Mouse (Mus musculus) cortical plate, adult 2 months (tissue): Measurements from ENCODE around the gene St6galnac5. TPM values are rescaled to one million over a fixed set of nuclear protein-coding genes. Genes with fewer than 3 reads are reported as not detected.

Experiments
- H3K27ac ChIP-seq: fragments of 200-500 bp; 2 replicates; pipeline ENCODE4 v1.5.1; 2012; ENCODE audit warnings: low read length, control low read depth, inconsistent platforms; ENCODE audit not compliant: insufficient read depth
- H3K4me1 ChIP-seq: fragments of 200-500 bp; 2 replicates; pipeline ENCODE4 v1.6.1; 2011; ENCODE audit warnings: low read length; ENCODE audit not compliant: control insufficient read depth, insufficient read depth
- H3K4me3 ChIP-seq: fragments of 200-500 bp; 2 replicates; pipeline ENCODE4 v1.5.1; 2011; ENCODE audit warnings: mild to moderate bottlenecking, low read length, control low read depth; ENCODE audit not compliant: insufficient read depth
- CTCF ChIP-seq: fragments of 200-500 bp; IDR thresholded peaks from 2 replicates; pipeline ENCODE4 v1.5.1; 2011; ENCODE audit warnings: mild to moderate bottlenecking, control low read depth, low read length; ENCODE audit not compliant: insufficient read depth; ENCODE audit errors: extremely low read depth
- POLR2A ChIP-seq: fragments of 200-500 bp; IDR thresholded peaks from 2 replicates; pipeline ENCODE4 v1.6.1; 2011; ENCODE audit warnings: mild to moderate bottlenecking, low read length, control low read depth; ENCODE audit not compliant: insufficient read depth; ENCODE audit errors: extremely low read depth
- polyA plus RNA-seq: library from polyadenylated mRNA; depleted of rRNA; stranded (reverse); fragments of >200 nt; gene quantifications from 2 replicates; pipeline ENCODE4 v1.2.3, GENCODE M21; 2012

Gene St6galnac5
- polyA plus RNA-seq, 1 experiment, result 28.7 TPM

DNA sequence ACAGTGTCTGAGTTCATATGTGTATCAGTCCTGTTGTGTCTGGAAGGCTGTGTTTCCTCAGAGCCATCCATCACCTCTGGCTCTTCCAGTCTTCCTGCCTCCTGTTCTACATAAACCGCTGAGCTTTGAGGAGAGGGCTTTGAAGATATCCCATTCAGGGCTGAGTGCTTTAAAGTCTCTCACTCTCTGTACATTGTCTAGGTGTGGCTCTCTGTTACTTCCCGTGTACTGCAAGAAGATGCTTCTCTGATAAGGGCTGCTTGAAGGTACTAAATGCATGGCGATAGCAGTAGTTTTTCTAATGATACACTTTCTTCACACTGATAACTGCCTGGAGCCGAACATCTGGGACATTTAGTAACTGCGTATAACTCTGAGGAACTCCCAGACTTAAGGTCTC lies 26.0 kb downstream of the St6galnac5 start:
- Histone ChIP-seq H3K4me1 (peaks cover 3% of the 10 kb centered on the region), H3K27ac (no peak overlapping the region), H3K4me3 (no peak overlapping the region)
- no peak for TF ChIP-seq CTCF
- TF ChIP-seq POLR2A, result no peak

DNA sequence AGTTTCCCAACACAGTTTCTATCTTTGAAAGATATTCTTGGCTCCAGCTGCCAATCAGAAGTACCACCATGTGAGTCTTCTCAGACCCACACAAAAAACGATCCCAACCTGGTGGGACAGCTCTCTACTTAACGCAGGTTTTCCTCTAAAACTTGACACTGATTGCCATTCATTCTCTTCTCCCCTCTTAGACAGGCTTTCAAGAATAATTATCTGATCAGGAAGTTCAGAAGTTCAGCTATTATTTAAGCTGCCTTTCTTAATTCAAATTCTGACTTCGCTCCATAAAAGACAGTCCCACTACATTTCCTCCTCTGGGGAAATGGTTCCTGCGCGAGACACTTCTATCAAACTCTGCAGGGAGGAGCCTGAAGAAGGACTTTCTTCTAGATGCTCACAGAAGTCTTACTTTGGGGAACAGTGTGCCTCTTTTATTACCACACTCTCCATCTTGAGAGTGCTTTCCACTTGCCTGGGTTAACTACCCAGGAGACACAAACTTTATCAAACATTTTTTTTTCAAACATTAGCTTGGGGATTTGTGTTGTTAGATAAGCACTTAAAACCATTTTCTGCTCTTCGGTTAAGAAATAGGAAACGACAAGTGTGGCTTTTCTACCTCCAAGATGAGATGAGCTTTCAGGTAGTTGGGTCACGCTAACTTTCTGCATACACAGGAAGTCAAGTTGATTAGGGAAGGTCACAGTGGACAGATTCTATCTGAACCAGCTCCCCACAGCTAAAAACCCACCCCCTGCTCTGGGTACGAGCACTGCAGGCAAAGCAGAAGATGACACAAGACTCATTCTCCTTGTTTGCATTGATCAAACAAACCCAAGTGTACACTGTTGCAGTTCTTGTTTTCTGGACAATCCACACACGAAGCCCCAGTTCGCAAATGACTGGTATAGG lies 30.2 kb downstream of the St6galnac5 start:
- Histone ChIP-seq H3K27ac (no peak overlapping the region), H3K4me3 (no peak overlapping the region), H3K4me1 (peaks cover 3% of the 10 kb centered on the region)
- TF ChIP-seq POLR2A (no peak), CTCF (no peak)

DNA sequence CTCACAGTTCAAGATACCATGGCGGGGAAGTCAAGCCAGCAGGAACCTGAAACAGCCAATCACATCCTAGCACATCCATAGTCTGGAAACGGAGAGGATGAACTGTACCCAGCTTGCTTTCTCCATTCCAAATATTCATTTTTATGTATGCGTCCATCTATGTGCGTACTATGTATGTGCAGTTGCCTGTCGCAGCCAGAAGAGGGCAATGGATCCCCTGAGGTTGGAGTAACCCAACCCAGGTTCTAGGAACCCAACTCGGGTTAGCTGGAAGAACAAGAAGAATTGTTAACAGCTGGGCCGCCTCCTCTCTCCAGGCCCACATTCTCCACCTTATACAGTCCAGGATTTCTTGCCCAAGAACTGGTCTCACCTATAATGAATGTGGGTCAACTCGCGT lies 31.1 kb downstream of the St6galnac5 start:
- 0 out of 2 replicates have a peak, but pooled peaks have one; percentile 10 for TF ChIP-seq CTCF
- no peak for TF ChIP-seq POLR2A
- no peak overlapping the region for H3K4me3 ChIP-seq

DNA sequence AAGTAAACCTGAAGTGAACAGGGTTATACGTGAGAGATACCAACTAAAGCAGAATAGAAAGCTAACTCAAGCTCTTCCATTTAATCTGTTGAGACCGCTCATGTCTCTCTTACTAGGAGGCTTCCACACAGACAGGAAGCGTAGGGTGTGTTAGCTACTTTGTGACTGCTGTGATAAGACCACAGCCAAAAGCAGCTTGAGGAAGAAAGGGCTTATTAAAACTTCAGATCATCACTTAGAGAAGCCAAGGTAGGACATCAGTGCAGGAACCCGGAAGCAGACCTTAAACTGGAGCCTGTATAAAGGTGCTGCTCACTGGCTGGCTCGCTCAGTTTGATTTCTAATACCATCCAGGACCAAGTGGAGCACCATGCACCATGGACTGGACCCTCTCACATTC lies 31.7 kb downstream of the St6galnac5 start:
- TF ChIP-seq POLR2A, result no peak
- no peak for TF ChIP-seq CTCF
- H3K27ac ChIP-seq, result no peak overlapping the region
- no peak overlapping the region for H3K4me3 ChIP-seq
- peaks cover 3% of the 10 kb centered on the region for H3K4me1 ChIP-seq

More for the DNA sequence above, 31.1 kb downstream of the St6galnac5 start:
- Histone ChIP-seq H3K27ac (no peak overlapping the region), H3K4me1 (peaks cover 3% of the 10 kb centered on the region)

DNA sequence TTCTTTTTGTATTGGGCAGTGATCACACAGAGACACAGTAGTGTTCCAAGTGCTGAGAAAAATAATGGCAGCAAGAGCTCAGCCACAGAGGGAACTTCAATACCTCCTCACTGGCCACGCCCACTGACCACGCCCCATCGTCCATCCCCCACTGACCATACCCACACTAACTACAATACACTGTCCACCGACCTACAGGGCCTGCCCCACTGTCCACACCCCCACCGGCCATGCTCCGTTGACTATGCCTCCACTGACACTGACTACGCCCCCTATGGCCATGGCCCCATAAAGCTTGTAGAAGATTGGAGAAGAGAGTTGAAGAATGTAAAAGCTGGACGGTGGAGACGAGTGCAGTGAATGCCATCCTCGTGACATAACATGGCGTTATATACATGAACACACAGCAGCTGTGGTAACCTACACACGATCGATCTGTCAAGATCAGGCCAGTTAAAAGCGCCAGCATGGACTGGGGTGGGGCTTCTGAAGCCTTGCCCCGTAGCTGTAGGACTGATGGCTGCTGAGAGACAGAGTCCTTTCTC lies 32.7 kb downstream of the St6galnac5 start:
- TF ChIP-seq CTCF, result no peak
- no peak for TF ChIP-seq POLR2A
- peaks cover 3% of the 10 kb centered on the region for H3K4me1 ChIP-seq
- no peak overlapping the region for H3K27ac ChIP-seq
- no peak overlapping the region for H3K4me3 ChIP-seq

DNA sequence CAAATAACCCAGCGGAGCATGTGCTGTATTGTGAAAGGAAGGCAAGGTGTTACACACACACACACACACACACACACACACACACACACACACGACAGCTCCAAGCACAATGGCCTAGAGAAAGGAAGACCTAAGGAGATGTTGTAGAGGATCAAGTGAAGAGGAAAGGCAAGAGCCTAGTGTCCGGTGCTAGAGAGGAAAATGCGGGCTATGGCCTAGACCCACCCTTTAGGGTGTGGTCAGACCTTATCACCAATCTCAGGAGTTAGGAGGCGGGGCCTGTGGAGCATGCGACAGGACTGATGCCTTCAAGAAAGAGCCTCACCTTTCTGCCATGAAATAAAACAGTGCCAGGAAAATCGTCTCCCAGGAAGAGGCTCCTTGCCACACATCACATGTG lies 33.5 kb downstream of the St6galnac5 start:
- H3K4me1 ChIP-seq, result peaks cover 1% of the 10 kb centered on the region; the same call in 1 of the 2 replicates
- no peak for TF ChIP-seq CTCF
- TF ChIP-seq POLR2A, result no peak
- H3K27ac ChIP-seq, result no peak overlapping the region
- no peak overlapping the region for H3K4me3 ChIP-seq

DNA sequence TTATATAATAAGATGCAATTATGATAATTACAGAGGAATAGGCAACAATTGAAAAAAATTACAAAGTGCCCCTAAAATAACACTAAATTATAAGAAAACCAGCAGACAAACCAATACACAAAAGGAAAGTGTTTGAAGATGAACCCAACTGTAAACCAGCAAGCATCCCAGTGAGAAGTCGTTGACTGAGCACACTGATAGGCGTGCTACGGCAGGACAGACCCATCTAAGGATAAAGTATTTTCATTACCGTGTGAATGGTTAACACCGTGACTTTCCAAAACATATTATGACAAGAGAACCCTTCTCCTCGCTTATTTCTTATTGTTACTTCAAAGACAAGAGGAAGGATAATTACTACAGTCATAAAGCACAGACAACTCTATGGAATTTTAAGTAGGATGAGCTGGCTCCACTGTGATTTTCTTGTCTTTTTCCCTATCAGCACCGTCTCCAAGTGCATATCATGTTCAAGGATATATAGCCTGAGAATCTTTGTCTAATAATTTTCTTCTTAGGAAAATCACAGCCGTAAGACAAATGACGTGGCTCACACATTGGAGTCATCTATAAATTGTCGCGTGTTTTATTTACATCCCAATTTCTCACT lies 34.9 kb downstream of the St6galnac5 start:
- Histone ChIP-seq H3K4me1 (peaks cover 1% of the 10 kb centered on the region; the same call in 1 of the 2 replicates), H3K27ac (no peak overlapping the region), H3K4me3 (no peak overlapping the region)
- TF ChIP-seq CTCF, result no peak

DNA sequence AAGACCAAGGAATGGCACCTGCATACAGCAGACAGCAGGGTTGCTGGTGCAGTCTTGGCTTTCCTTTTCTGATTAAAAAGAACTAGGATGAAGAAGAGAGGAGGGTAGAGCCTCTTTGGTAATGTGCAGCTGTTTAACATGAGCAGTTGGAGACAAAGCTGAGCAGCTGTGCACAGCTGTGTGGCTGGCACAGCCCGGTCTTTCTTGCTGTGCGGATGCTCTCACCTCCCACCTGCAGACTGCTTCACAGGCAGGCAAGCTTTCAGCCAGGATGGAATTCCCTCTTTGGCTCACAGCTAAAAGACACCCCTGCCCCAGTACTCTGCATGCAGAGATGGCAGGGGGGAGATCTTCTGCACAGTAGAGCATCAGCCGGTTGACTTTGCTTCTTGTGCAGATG lies 37.3 kb downstream of the St6galnac5 start:
- Histone ChIP-seq H3K4me3 (no peak overlapping the region), H3K4me1 (peaks cover 1% of the 10 kb centered on the region; the same call in 1 of the 2 replicates), H3K27ac (no peak overlapping the region)
- TF ChIP-seq POLR2A, result no peak
- no peak for TF ChIP-seq CTCF

DNA sequence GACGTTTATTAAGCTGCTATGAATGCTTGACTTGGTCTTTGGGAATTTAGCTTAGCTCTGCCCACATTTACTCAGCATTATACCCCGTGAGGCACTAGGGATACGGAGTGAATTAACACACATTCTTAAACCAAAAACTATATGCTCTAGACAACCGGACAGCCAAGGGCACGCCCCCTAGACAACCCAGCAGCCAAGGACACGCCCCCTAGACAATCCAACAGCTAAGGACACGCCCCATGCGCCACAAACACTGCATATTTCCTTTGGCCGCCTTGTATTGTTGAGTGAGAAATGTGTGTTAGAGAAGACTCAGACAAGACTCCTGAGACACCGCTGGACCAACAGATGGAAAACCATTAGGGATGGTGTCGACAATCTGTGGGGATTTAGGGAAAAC lies 39.1 kb downstream of the St6galnac5 start:
- no peak overlapping the region for H3K4me3 ChIP-seq
- no peak for TF ChIP-seq POLR2A
- no peak for TF ChIP-seq CTCF
- H3K4me1 ChIP-seq, result peaks cover 1% of the 10 kb centered on the region; the same call in 1 of the 2 replicates
- H3K27ac ChIP-seq, result no peak overlapping the region

DNA sequence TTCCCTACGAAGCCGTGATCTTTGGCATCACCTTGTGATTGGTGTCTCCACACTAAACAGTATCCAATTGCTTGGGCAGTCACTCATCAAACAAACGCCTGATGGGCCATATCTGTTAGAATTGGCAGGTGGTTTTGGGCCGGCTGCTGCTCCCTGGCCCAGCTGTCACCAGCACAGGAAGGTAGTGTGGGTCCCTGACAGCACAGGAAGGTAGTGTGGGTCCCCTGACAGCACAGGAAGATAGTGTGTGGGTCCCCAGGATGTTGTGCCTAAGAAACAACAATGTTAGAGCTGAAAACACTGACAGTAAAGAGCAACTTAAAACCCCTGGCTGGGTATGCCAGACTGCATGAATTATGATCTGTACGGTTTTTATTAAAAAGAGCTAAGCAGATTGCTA lies 40.4 kb downstream of the St6galnac5 start:
- Histone ChIP-seq H3K4me3 (no peak overlapping the region), H3K4me1 (no peaks in the 10 kb centered on the region), H3K27ac (no peak overlapping the region)
- no peak for TF ChIP-seq POLR2A
- TF ChIP-seq CTCF, result no peak
